Comparison of ENCODE assay signal across 19 mouse cellular contexts in genomic region chr13:93012952-93013351, GRCm38 (mm10).
DNase-seq lines count a peak whose midpoint lies in the region; ATAC-seq and TF ChIP-seq lines count a peak whose summit lies in the region.
"Had no signal": no experiment of that assay in that cellular context is flagged by ENCODE, and none has a peak within 500 bp of the region (broad histone marks: within the 10 kb centered on the region; RNA-seq: fewer than 3 reads in every experiment).

No protein-coding gene starts in this region.

- peak; percentile 36 for DNase-seq in adrenal gland, postnatal 10 days
- no peak for DNase-seq in adrenal gland, postnatal 4 days (ENCODE audit: low spot score in 2 of 2)
- DNase-seq in heart, embryonic 10.5 days (ENCODE audit: low spot score) = no peak
- DNase-seq in right cerebral cortex, postnatal 10 days (ENCODE audit: low spot score in 2 of 2) = peak; percentile 56 to 60
- DNase-seq in right cerebral cortex, postnatal 25 days = no peak
- DNase-seq in skeletal muscle tissue, adult 2 months (ENCODE audit: low read depth, low spot score) = peak; percentile 66
- DNase-seq in cerebellum, adult 2 months = no peak
- DNase-seq: cerebellum, adult 11 months; cerebellum, postnatal 36 days; kidney, adult 8-10 months; kidney, postnatal 25 days; liver; lung, adult 18-20 months; lung, postnatal 4 days had no signal

- H3K36me3 ChIP-seq in heart, embryonic 13.5 days = no peaks in the 10 kb centered on the region
- no peaks in the 10 kb centered on the region for H3K36me3 ChIP-seq in heart, embryonic 10.5 days
- H3K36me3 ChIP-seq: embryonic facial prominence, embryonic 12.5 days; midbrain, embryonic 10.5 days had no signal

- WGBS in heart, embryonic 13.5 days = 48% methylated on average over 8 of the region's 8 CpGs
- 62% methylated on average over 8 of the region's 8 CpGs for WGBS in heart, embryonic 10.5 days
- WGBS in cerebellum, adult 2 months = 42% methylated on average over 8 of the region's 8 CpGs

- H3K27ac ChIP-seq in heart, embryonic 13.5 days (replicated peaks) = no peak overlapping the region
- H3K27ac ChIP-seq in heart, embryonic 10.5 days = no peak overlapping the region
- H3K27ac ChIP-seq in cerebellum, adult 2 months (ENCODE audit: insufficient read depth, low read length) = no peak overlapping the region
- H3K27ac ChIP-seq: embryonic facial prominence, embryonic 12.5 days; midbrain, embryonic 10.5 days had no signal

- no peak overlapping the region for H3K4me2 ChIP-seq in heart, embryonic 13.5 days
- H3K4me2 ChIP-seq: embryonic facial prominence, embryonic 12.5 days had no signal

- H3K9ac ChIP-seq in heart, embryonic 13.5 days = peak overlapping the region; percentile 24; the same call in 1 of the 2 replicates
- H3K9ac ChIP-seq: embryonic facial prominence, embryonic 12.5 days had no signal

- H3K27me3 ChIP-seq in heart, embryonic 13.5 days (replicated peaks) = no peaks in the 10 kb centered on the region
- no peaks in the 10 kb centered on the region for H3K27me3 ChIP-seq in heart, embryonic 10.5 days (ENCODE audit: insufficient read depth, poor library complexity, severe bottlenecking)
- no peaks in the 10 kb centered on the region for H3K27me3 ChIP-seq in cerebellum, adult 2 months (ENCODE audit: control insufficient read depth, insufficient read depth, low read length)
- H3K27me3 ChIP-seq: CH12.LX; embryonic facial prominence, embryonic 12.5 days had no signal

- H3K4me3 ChIP-seq in heart, embryonic 13.5 days = no peak overlapping the region
- H3K4me3 ChIP-seq in heart, embryonic 10.5 days = no peak overlapping the region
- no peak overlapping the region for H3K4me3 ChIP-seq in cerebellum, adult 2 months (replicated peaks; ENCODE audit: insufficient read depth, low read depth, low read length)
- H3K4me3 ChIP-seq: embryonic facial prominence, embryonic 12.5 days; midbrain, embryonic 10.5 days had no signal

- H3K9me3 ChIP-seq in heart, embryonic 13.5 days = no peaks in the 10 kb centered on the region
- H3K9me3 ChIP-seq in heart, embryonic 10.5 days = no peaks in the 10 kb centered on the region
- H3K9me3 ChIP-seq: embryonic facial prominence, embryonic 12.5 days; midbrain, embryonic 10.5 days had no signal

- TF ChIP-seq POLR2A in cerebellum, adult 2 months (IDR thresholded peaks at IDR 0.05; ENCODE audit: borderline replicate concordance, insufficient read depth, low read length) = no peak

- ATAC-seq in heart, embryonic 13.5 days (ENCODE audit: extremely low read depth, insufficient number of reproducible peaks, low FRiP score, low TSS enrichment) = no peak
- ATAC-seq: inflammation-experienced regulatory T-cells, adult 6 months had no signal

- peaks cover 6% of the 10 kb centered on the region; the same call in 1 of the 2 replicates for H3K4me1 ChIP-seq in heart, embryonic 13.5 days
- H3K4me1 ChIP-seq in heart, embryonic 10.5 days = peaks cover 4% of the 10 kb centered on the region; the same call in 1 of the 2 replicates
- H3K4me1 ChIP-seq in cerebellum, adult 2 months (ENCODE audit: control insufficient read depth, insufficient read depth, low read length) = no peaks in the 10 kb centered on the region
- H3K4me1 ChIP-seq: embryonic facial prominence, embryonic 12.5 days; midbrain, embryonic 10.5 days had no signal

- no peak for TF ChIP-seq CTCF in cerebellum, adult 2 months (IDR thresholded peaks at IDR 0.05; ENCODE audit: borderline replicate concordance, insufficient read depth, low read depth, low read length)

Comparison
In these comparisons a context has a peak if more than half of its experiments do, and no peak if none do; other contexts are left out.
1. DNase-seq: peak in adrenal gland, postnatal 10 days (single experiment), right cerebral cortex, postnatal 10 days (2 of 2) and skeletal muscle tissue, adult 2 months (single experiment); none in adrenal gland, postnatal 4 days (0 of 2), heart, embryonic 10.5 days (single experiment), right cerebral cortex, postnatal 25 days (single experiment) and cerebellum, adult 2 months (0 of 2).